ENCODE assay signal across 23 mouse cellular contexts in the genomic region with DNA sequence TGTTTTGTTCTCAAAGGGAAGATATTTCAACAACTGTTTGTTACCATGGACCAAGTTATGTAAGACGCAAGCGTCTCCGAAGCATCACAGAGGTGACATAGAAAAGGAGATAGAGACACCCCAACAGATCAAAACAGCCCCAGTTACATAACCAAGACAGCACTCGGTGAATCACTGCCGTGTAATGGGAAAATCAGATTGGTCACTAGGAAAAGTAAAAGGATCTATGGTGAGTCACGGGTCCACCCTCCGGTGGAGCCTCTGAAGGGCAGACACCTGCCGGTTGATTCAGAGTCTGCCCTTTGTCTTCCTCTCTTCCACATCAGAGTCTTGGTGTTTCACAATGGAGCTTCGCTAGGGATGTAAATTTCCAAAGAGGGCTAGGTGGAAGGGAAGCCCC.
DNase-seq lines count a peak whose midpoint lies in the region; ATAC-seq lines count a peak whose summit lies in the region.
"Had no signal": no experiment of that assay in that cellular context is flagged by ENCODE, and none has a peak within 500 bp of the region (broad histone marks: within the 10 kb centered on the region; RNA-seq: fewer than 3 reads in every experiment).

No protein-coding gene starts in this region.

- no peak overlapping the region for H3K4me2 ChIP-seq in forebrain, embryonic 11.5 days (ENCODE audit: low read depth, low read length, severe bottlenecking)
- no peak overlapping the region for H3K4me2 ChIP-seq in forebrain, embryonic 12.5 days
- H3K4me2 ChIP-seq: forebrain, embryonic 15.5 days; heart, embryonic 13.5 days; hindbrain, embryonic 13.5 days; intestine, embryonic 15.5 days had no signal

- no peak overlapping the region for H3K27ac ChIP-seq in forebrain, embryonic 11.5 days (ENCODE audit: low read depth, low read length)
- H3K27ac ChIP-seq in forebrain, embryonic 12.5 days = no peak overlapping the region
- H3K27ac ChIP-seq: forebrain, embryonic 10.5 days; forebrain, embryonic 15.5 days; heart, embryonic 10.5 days; heart, embryonic 13.5 days; hindbrain, embryonic 10.5 days; hindbrain, embryonic 13.5 days; intestine, embryonic 15.5 days had no signal

- H3K36me3 ChIP-seq in forebrain, embryonic 11.5 days (ENCODE audit: control insufficient read depth, insufficient read depth, low read length) = no peaks in the 10 kb centered on the region
- H3K36me3 ChIP-seq in forebrain, embryonic 12.5 days (replicated peaks) = no peaks in the 10 kb centered on the region
- H3K36me3 ChIP-seq: forebrain, embryonic 10.5 days; forebrain, embryonic 15.5 days; heart, embryonic 10.5 days; heart, embryonic 13.5 days; hindbrain, embryonic 10.5 days; hindbrain, embryonic 13.5 days; intestine, embryonic 15.5 days had no signal

- H3K9ac ChIP-seq in forebrain, embryonic 11.5 days (ENCODE audit: low read length) = no peak overlapping the region
- H3K9ac ChIP-seq in forebrain, embryonic 12.5 days = no peak overlapping the region
- H3K9ac ChIP-seq: forebrain, embryonic 15.5 days; heart, embryonic 13.5 days; hindbrain, embryonic 13.5 days; intestine, embryonic 15.5 days had no signal

- no peak overlapping the region for H3K4me3 ChIP-seq in forebrain, embryonic 11.5 days (ENCODE audit: low read depth, low read length)
- no peak overlapping the region for H3K4me3 ChIP-seq in forebrain, embryonic 12.5 days (replicated peaks)
- H3K4me3 ChIP-seq: forebrain, embryonic 10.5 days; forebrain, embryonic 15.5 days; heart, embryonic 10.5 days; heart, embryonic 13.5 days; hindbrain, embryonic 10.5 days; hindbrain, embryonic 13.5 days; intestine, embryonic 15.5 days had no signal

- H3K9me3 ChIP-seq in forebrain, embryonic 11.5 days (ENCODE audit: control insufficient read depth, low read length) = no peaks in the 10 kb centered on the region
- H3K9me3 ChIP-seq in forebrain, embryonic 12.5 days = no peaks in the 10 kb centered on the region
- H3K9me3 ChIP-seq: forebrain, embryonic 10.5 days; forebrain, embryonic 15.5 days; heart, embryonic 10.5 days; heart, embryonic 13.5 days; hindbrain, embryonic 10.5 days; hindbrain, embryonic 13.5 days; intestine, embryonic 15.5 days had no signal

- H3K4me1 ChIP-seq in forebrain, embryonic 11.5 days (replicated peaks; ENCODE audit: control insufficient read depth, insufficient read depth, low read length) = no peaks in the 10 kb centered on the region
- peaks cover 6% of the 10 kb centered on the region; the same call in 1 of the 2 replicates for H3K4me1 ChIP-seq in forebrain, embryonic 12.5 days
- H3K4me1 ChIP-seq: forebrain, embryonic 10.5 days; intestine, embryonic 15.5 days had no signal

- DNase-seq in forebrain, embryonic 11.5 days (ENCODE audit: low spot score) = peak; percentile 11
- DNase-seq in heart, postnatal 4 days = peak; percentile 1
- DNase-seq in heart, postnatal 36 days = no peak
- DNase-seq in urinary bladder, postnatal 4 days (ENCODE audit: low spot score in 2 of 2) = peak; percentile 6 to 13
- DNase-seq in urinary bladder, adult 18-20 months (ENCODE audit: low spot score in 2 of 2) = no peak
- DNase-seq: cerebellum, adult 18-20 months; cerebellum, adult 9-10 months; cerebellum, postnatal 14 days; gastrocnemius, postnatal 36 days; heart, adult 18-20 months; heart, postnatal 14 days; kidney, adult 11 months had no signal

- no peaks in the 10 kb centered on the region for H3K27me3 ChIP-seq in forebrain, embryonic 11.5 days (ENCODE audit: control insufficient read depth, insufficient read depth, low read length)
- no peaks in the 10 kb centered on the region for H3K27me3 ChIP-seq in forebrain, embryonic 12.5 days
- H3K27me3 ChIP-seq: forebrain, embryonic 15.5 days; heart, embryonic 13.5 days; hindbrain, embryonic 13.5 days; intestine, embryonic 15.5 days had no signal

- no peak for ATAC-seq in forebrain, embryonic 11.5 days (replicated peaks; ENCODE audit: low FRiP score)
- no peak for ATAC-seq in forebrain, embryonic 12.5 days (ENCODE audit: low FRiP score)
- ATAC-seq: activated CD4-positive, CD25-positive, alpha-beta regulatory T cell, adult 4 months; CD4-positive, CD25-positive, alpha-beta regulatory T cell, adult 4 months; forebrain, embryonic 15.5 days; hindbrain, embryonic 16.5 days; intestine, embryonic 15.5 days had no signal

- WGBS in forebrain, embryonic 11.5 days = 92% methylated on average over 9 of the region's 9 CpGs
- WGBS in forebrain, embryonic 12.5 days = 90% methylated on average over 9 of the region's 9 CpGs

- intact Hi-C loops in heart, postnatal 36 days (cut with DNase I) = no loop called here

Comparison
In these comparisons a context has a peak if more than half of its experiments do, and no peak if none do; other contexts are left out.
1. DNase-seq: peak in forebrain, embryonic 11.5 days (single experiment), heart, postnatal 4 days (single experiment) and urinary bladder, postnatal 4 days (2 of 2); none in heart, postnatal 36 days (0 of 2) and urinary bladder, adult 18-20 months (0 of 2).